ENCODE assay signal across 15 mouse cellular contexts in genomic region chr12:24872264-24872663, GRCm38 (mm10). TPM values are rescaled to one million over a fixed set of nuclear protein-coding genes. Genes with fewer than 3 reads are reported as not detected.
DNase-seq lines count a peak whose midpoint lies in the region; ATAC-seq and TF ChIP-seq lines count a peak whose summit lies in the region.
"Had no signal": no experiment of that assay in that cellular context is flagged by ENCODE, and none has a peak within 500 bp of the region (broad histone marks: within the 10 kb centered on the region; RNA-seq: fewer than 3 reads in every experiment).

No protein-coding gene starts in this region.

- no peak for DNase-seq in forebrain, embryonic 10.5 days (ENCODE audit: extremely low spot score, low spot score)
- DNase-seq in layer of hippocampus, adult 18-20 months (ENCODE audit: low spot score in 2 of 2): peak; percentile 36 to 54
- no peak for DNase-seq in layer of hippocampus, postnatal 10 days (ENCODE audit: low spot score in 2 of 2)
- peak; percentile 36 to 48 for DNase-seq in layer of hippocampus, adult 2 months (ENCODE audit: low spot score in 2 of 2)
- DNase-seq in urinary bladder, postnatal 25 days (ENCODE audit: low spot score): no peak
- DNase-seq: adrenal gland, adult 2 months; cerebellum, adult 9-11 months; heart, postnatal 14 days; kidney, adult 11 months had no signal

- no peak overlapping the region for H3K4me3 ChIP-seq in forebrain, embryonic 15.5 days
- no peak overlapping the region for H3K4me3 ChIP-seq in forebrain, embryonic 10.5 days
- H3K4me3 ChIP-seq in layer of hippocampus, adult 2 months: no peak overlapping the region
- H3K4me3 ChIP-seq in limb, embryonic 15.5 days: no peak overlapping the region
- no peak overlapping the region for H3K4me3 ChIP-seq in liver, embryonic 12.5 days
- H3K4me3 ChIP-seq: embryonic facial prominence, embryonic 10.5 days; lung, embryonic 15.5 days; myocyte had no signal

- H3K27ac ChIP-seq in forebrain, embryonic 15.5 days (replicated peaks): no peak overlapping the region
- H3K27ac ChIP-seq in forebrain, embryonic 10.5 days: no peak overlapping the region
- H3K27ac ChIP-seq in layer of hippocampus, adult 2 months: peak overlapping the region; percentile 72
- peak overlapping the region; percentile 61; the same call in 1 of the 2 replicates for H3K27ac ChIP-seq in limb, embryonic 15.5 days
- H3K27ac ChIP-seq in liver, embryonic 12.5 days: no peak overlapping the region
- H3K27ac ChIP-seq: embryonic facial prominence, embryonic 10.5 days; lung, embryonic 15.5 days had no signal

- H3K36me3 ChIP-seq in forebrain, embryonic 15.5 days: no peaks in the 10 kb centered on the region
- H3K36me3 ChIP-seq in forebrain, embryonic 10.5 days (replicated peaks): no peaks in the 10 kb centered on the region
- H3K36me3 ChIP-seq in limb, embryonic 15.5 days: no peaks in the 10 kb centered on the region
- no peaks in the 10 kb centered on the region for H3K36me3 ChIP-seq in liver, embryonic 12.5 days
- H3K36me3 ChIP-seq: embryonic facial prominence, embryonic 10.5 days; lung, embryonic 15.5 days had no signal

- 0 out of 2 replicates have a peak, but pooled peaks have one; percentile 6 for ATAC-seq in forebrain, embryonic 15.5 days (replicated peaks)
- no peak for ATAC-seq in limb, embryonic 15.5 days (ENCODE audit: insufficient number of reproducible peaks, low FRiP score, low TSS enrichment, low read depth)
- no peak for ATAC-seq in liver, embryonic 12.5 days

- no peak overlapping the region for H3K9ac ChIP-seq in forebrain, embryonic 15.5 days (replicated peaks)
- no peak overlapping the region for H3K9ac ChIP-seq in limb, embryonic 15.5 days
- H3K9ac ChIP-seq in liver, embryonic 12.5 days: no peak overlapping the region
- H3K9ac ChIP-seq: lung, embryonic 15.5 days had no signal

- no peaks in the 10 kb centered on the region for H3K27me3 ChIP-seq in forebrain, embryonic 15.5 days
- H3K27me3 ChIP-seq in forebrain, embryonic 10.5 days (ENCODE audit: poor library complexity, severe bottlenecking): no peaks in the 10 kb centered on the region
- no peaks in the 10 kb centered on the region for H3K27me3 ChIP-seq in limb, embryonic 15.5 days
- H3K27me3 ChIP-seq in liver, embryonic 12.5 days (replicated peaks): no peaks in the 10 kb centered on the region
- H3K27me3 ChIP-seq: lung, embryonic 15.5 days had no signal

- no peak overlapping the region for H3K4me2 ChIP-seq in forebrain, embryonic 15.5 days (replicated peaks)
- H3K4me2 ChIP-seq in limb, embryonic 15.5 days: no peak overlapping the region
- no peak overlapping the region for H3K4me2 ChIP-seq in liver, embryonic 12.5 days
- H3K4me2 ChIP-seq: lung, embryonic 15.5 days had no signal

- no peak for TF ChIP-seq CTCF in layer of hippocampus, adult 2 months (conservative IDR thresholded peaks at IDR 0.05)

- H3K9me3 ChIP-seq in forebrain, embryonic 15.5 days: no peaks in the 10 kb centered on the region
- no peaks in the 10 kb centered on the region for H3K9me3 ChIP-seq in forebrain, embryonic 10.5 days
- H3K9me3 ChIP-seq in limb, embryonic 15.5 days: no peaks in the 10 kb centered on the region
- H3K9me3 ChIP-seq in liver, embryonic 12.5 days (replicated peaks): no peaks in the 10 kb centered on the region
- H3K9me3 ChIP-seq: embryonic facial prominence, embryonic 10.5 days; lung, embryonic 15.5 days had no signal

- H3K4me1 ChIP-seq in forebrain, embryonic 15.5 days: peaks cover 13% of the 10 kb centered on the region
- H3K4me1 ChIP-seq in forebrain, embryonic 10.5 days: peaks cover 18% of the 10 kb centered on the region
- H3K4me1 ChIP-seq in limb, embryonic 15.5 days: peaks cover 32% of the 10 kb centered on the region
- H3K4me1 ChIP-seq in liver, embryonic 12.5 days: peaks cover 50% of the 10 kb centered on the region

- WGBS in forebrain, embryonic 15.5 days: 83% methylated on average over 8 of the region's 8 CpGs
- WGBS in forebrain, embryonic 10.5 days: 94% methylated on average over 8 of the region's 8 CpGs
- 49% methylated on average over 8 of the region's 8 CpGs for WGBS in limb, embryonic 15.5 days
- WGBS in liver, embryonic 12.5 days (ENCODE audit: insufficient replicate concordance): 80% methylated on average over 8 of the region's 8 CpGs

RNA-seq across cellular contexts. Expression of gene Mboat2, which starts 41.6 kb away (rescaled TPM):
- polyA plus RNA-seq in forebrain, embryonic 15.5 days (2015; fragmentation: Nextera tagmentation; extraction: Ambion mirVana): 70.7 and 72.5 TPM in 2 replicates
- polyA plus RNA-seq in forebrain, embryonic 10.5 days (2016; fragmentation: Nextera tagmentation; extraction: Ambion mirVana): 45.5 and 46.6 TPM in 2 replicates
- 10 to 100 TPM; 83.9 to 88.1 TPM for total RNA-seq in layer of hippocampus, adult 18-20 months (2021)
- 10 to 100 TPM; 55.7 to 57.8 TPM for total RNA-seq in layer of hippocampus, postnatal 10 days (2021)
- 10 to 100 TPM; 87.0 to 99.6 TPM for total RNA-seq in layer of hippocampus, adult 2 months (2021)
- polyA plus RNA-seq in limb, embryonic 15.5 days (2015; fragmentation: Nextera tagmentation; extraction: Ambion mirVana): 122 and 127 TPM in 2 replicates
- polyA plus RNA-seq in liver, embryonic 12.5 days (2016; fragmentation: Nextera tagmentation; extraction: Ambion mirVana): 8.5 and 8.6 TPM in 2 replicates

Comparison
In these comparisons a context has a peak if more than half of its experiments do, and no peak if none do; other contexts are left out.
1. DNase-seq: peak in layer of hippocampus, adult 18-20 months (2 of 2) and layer of hippocampus, adult 2 months (2 of 2); none in forebrain, embryonic 10.5 days (single experiment), layer of hippocampus, postnatal 10 days (0 of 2) and urinary bladder, postnatal 25 days (single experiment).
2. H3K27ac ChIP-seq: peak in layer of hippocampus, adult 2 months (single experiment) and limb, embryonic 15.5 days (single experiment); none in forebrain, embryonic 15.5 days (single experiment), forebrain, embryonic 10.5 days (single experiment) and liver, embryonic 12.5 days (single experiment).